Mouse (Mus musculus) E14TG2a.4 (cell line): ENCODE results near the gene Map3k15.

Experiments
- H3K27me3 ChIP-seq: 2 replicates; pipeline ENCODE4 v1.6.1; 2014; ENCODE audit warnings: low read length, control low read depth; ENCODE audit not compliant: insufficient read depth
- H3K36me3 ChIP-seq: 2 replicates; pipeline ENCODE4 v1.6.1; 2014; ENCODE audit warnings: low read length, control low read depth; ENCODE audit not compliant: insufficient read depth
- H3K4me1 ChIP-seq: replicated peaks from 2 replicates; pipeline ENCODE4 v1.6.1; 2014; ENCODE audit warnings: low read depth, low read length, control low read depth
- H3K4me3 ChIP-seq: replicated peaks from 2 replicates; pipeline ENCODE4 v1.5.1; 2014; ENCODE audit warnings: mild to moderate bottlenecking, low read length
- H3K9me3 ChIP-seq: 2 replicates; pipeline ENCODE4 v1.6.1; 2014; ENCODE audit warnings: low read length, control low read depth
- CTCF ChIP-seq: conservative IDR thresholded peaks from 2 replicates; pipeline ENCODE4 v1.5.1; 2014; ENCODE audit warnings: low read length
- NANOG ChIP-seq: IDR thresholded peaks from 2 replicates; pipeline ENCODE4 v1.6.1; 2014; ENCODE audit warnings: borderline replicate concordance, low read length, mixed read lengths
- POU5F1 ChIP-seq: IDR thresholded peaks from 2 replicates; pipeline ENCODE4 v1.6.1; 2014; ENCODE audit warnings: low read length, borderline replicate concordance

Map3k15 gene

GRCm38 (mm10) chrX:160146806-160147205 lies 158.6 kb downstream of the Map3k15 start:
- Histone ChIP-seq H3K4me3 (no peak overlapping the region), H3K4me1 (no peaks in the 10 kb centered on the region), H3K27me3 (no peaks in the 10 kb centered on the region), H3K9me3 (no peaks in the 10 kb centered on the region), H3K36me3 (no peaks in the 10 kb centered on the region)
- TF ChIP-seq CTCF = no peak
- TF ChIP-seq POU5F1 = no peak
- TF ChIP-seq NANOG = no peak

- Histone ChIP-seq H3K9me3 (no peaks in the 10 kb centered on the region), H3K27me3 (no peaks in the 10 kb centered on the region), H3K4me1 (no peaks in the 10 kb centered on the region), H3K4me3 (no peak overlapping the region), H3K36me3 (no peaks in the 10 kb centered on the region)
- no peak for TF ChIP-seq NANOG
- no peak for TF ChIP-seq CTCF
- no peak for TF ChIP-seq POU5F1
Measured at GRCm38 (mm10) chrX:160147406-160147805, 159.2 kb downstream of the Map3k15 start.

- Histone ChIP-seq H3K4me3 (no peak overlapping the region), H3K4me1 (no peaks in the 10 kb centered on the region), H3K9me3 (no peaks in the 10 kb centered on the region), H3K36me3 (no peaks in the 10 kb centered on the region), H3K27me3 (no peaks in the 10 kb centered on the region)
- TF ChIP-seq CTCF (no peak), NANOG (no peak), POU5F1 (no peak)
Measured at GRCm38 (mm10) chrX:160148859-160149258, 160.6 kb downstream of the Map3k15 start.

- no peak for TF ChIP-seq POU5F1
- no peak; the same call in 1 of the 2 replicates for TF ChIP-seq CTCF
- TF ChIP-seq NANOG = no peak
- Histone ChIP-seq H3K9me3 (peaks cover 11% of the 10 kb centered on the region), H3K4me1 (no peaks in the 10 kb centered on the region), H3K4me3 (no peak overlapping the region), H3K27me3 (no peaks in the 10 kb centered on the region), H3K36me3 (no peaks in the 10 kb centered on the region)
Measured at GRCm38 (mm10) chrX:160153147-160153815, 165.0 kb downstream of the Map3k15 start.

GRCm38 (mm10) chrX:160164259-160164658 lies 176.0 kb downstream of the Map3k15 start:
- Histone ChIP-seq H3K9me3 (no peaks in the 10 kb centered on the region), H3K36me3 (no peaks in the 10 kb centered on the region), H3K4me3 (no peak overlapping the region), H3K27me3 (no peaks in the 10 kb centered on the region), H3K4me1 (peaks cover 4% of the 10 kb centered on the region; the same call in 1 of the 2 replicates)
- TF ChIP-seq NANOG (no peak), CTCF (no peak), POU5F1 (no peak)

GRCm38 (mm10) chrX:160166246-160166985 lies 178.2 kb downstream of the Map3k15 start:
- H3K9me3 ChIP-seq = no peaks in the 10 kb centered on the region
- no peak overlapping the region for H3K4me3 ChIP-seq
- no peaks in the 10 kb centered on the region for H3K27me3 ChIP-seq
- no peak for TF ChIP-seq NANOG
- TF ChIP-seq CTCF = no peak
- no peak for TF ChIP-seq POU5F1
- H3K4me1 ChIP-seq = peaks cover 4% of the 10 kb centered on the region; the same call in 1 of the 2 replicates
- H3K36me3 ChIP-seq = no peaks in the 10 kb centered on the region

GRCm38 (mm10) chrX:160170150-160170549 lies 181.9 kb downstream of the Map3k15 start:
- Histone ChIP-seq H3K27me3 (no peaks in the 10 kb centered on the region), H3K4me1 (peaks cover 4% of the 10 kb centered on the region; the same call in 1 of the 2 replicates), H3K9me3 (no peaks in the 10 kb centered on the region), H3K4me3 (no peak overlapping the region), H3K36me3 (no peaks in the 10 kb centered on the region)
- TF ChIP-seq CTCF (peak; percentile 38), POU5F1 (no peak)
